Mouse (Mus musculus) thymus, adult 2 months (tissue): ENCODE measurements at regions not wholly inside any gene's neighbourhood (a gene's known extent, or its start where the extent isn't known, plus 50 kb on each side); places are given as distances from the start of the nearest gene placed in this dataset.

ENCODE experiments used
- DNase-seq: peaks from one replicate; pipeline ENCODE4 v3.0.0; 2021
- H3K27ac ChIP-seq: fragments of 200-500 bp; 2 replicates; pipeline ENCODE4 v1.5.1; 2012; ENCODE audit warnings: low read length, control low read depth; ENCODE audit not compliant: control insufficient read depth, insufficient read depth
- H3K27me3 ChIP-seq: fragments of 200-500 bp; 2 replicates; pipeline ENCODE4 v1.6.1; 2012; ENCODE audit warnings: mild to moderate bottlenecking, low read length, moderate library complexity, mixed read lengths; ENCODE audit not compliant: control insufficient read depth, insufficient read depth
- H3K36me3 ChIP-seq: fragments of 200-500 bp; 2 replicates; pipeline ENCODE4 v1.6.1; 2012; ENCODE audit warnings: mild to moderate bottlenecking, low read length, moderate library complexity; ENCODE audit not compliant: control insufficient read depth, insufficient read depth
- H3K4me1 ChIP-seq: fragments of 200-500 bp; replicated peaks from 2 replicates; pipeline ENCODE4 v1.6.1; 2012; ENCODE audit warnings: low read length; ENCODE audit not compliant: control insufficient read depth, insufficient read depth
- H3K4me3 ChIP-seq: fragments of 200-500 bp; 2 replicates; pipeline ENCODE4 v1.5.1; 2012; ENCODE audit warnings: mild to moderate bottlenecking, low read length, control low read depth, moderate library complexity; ENCODE audit not compliant: control insufficient read depth, insufficient read depth
- CTCF ChIP-seq: fragments of 200-500 bp; IDR thresholded peaks from 2 replicates; pipeline ENCODE4 v1.5.1; 2012; ENCODE audit warnings: mild to moderate bottlenecking, control low read depth, low read length, moderate library complexity, borderline replicate concordance; ENCODE audit not compliant: control insufficient read depth, poor library complexity, insufficient read depth; ENCODE audit errors: extremely low read depth
- POLR2A ChIP-seq: fragments of 200-500 bp; IDR thresholded peaks from 2 replicates; pipeline ENCODE4 v1.6.1; 2012; ENCODE audit warnings: mild to moderate bottlenecking, low read length, control low read depth, moderate library complexity; ENCODE audit not compliant: control insufficient read depth, poor library complexity, insufficient read depth; ENCODE audit errors: extremely low read depth
- WGBS: fragments of 180-500 bp; shearing (Covaris S2); methylation state at CpG from one replicate; pipeline ENCODE4 v1.1.7; 2018; 5-methylcytosine and 5-hydroxymethylcytosine counted together

DNA sequence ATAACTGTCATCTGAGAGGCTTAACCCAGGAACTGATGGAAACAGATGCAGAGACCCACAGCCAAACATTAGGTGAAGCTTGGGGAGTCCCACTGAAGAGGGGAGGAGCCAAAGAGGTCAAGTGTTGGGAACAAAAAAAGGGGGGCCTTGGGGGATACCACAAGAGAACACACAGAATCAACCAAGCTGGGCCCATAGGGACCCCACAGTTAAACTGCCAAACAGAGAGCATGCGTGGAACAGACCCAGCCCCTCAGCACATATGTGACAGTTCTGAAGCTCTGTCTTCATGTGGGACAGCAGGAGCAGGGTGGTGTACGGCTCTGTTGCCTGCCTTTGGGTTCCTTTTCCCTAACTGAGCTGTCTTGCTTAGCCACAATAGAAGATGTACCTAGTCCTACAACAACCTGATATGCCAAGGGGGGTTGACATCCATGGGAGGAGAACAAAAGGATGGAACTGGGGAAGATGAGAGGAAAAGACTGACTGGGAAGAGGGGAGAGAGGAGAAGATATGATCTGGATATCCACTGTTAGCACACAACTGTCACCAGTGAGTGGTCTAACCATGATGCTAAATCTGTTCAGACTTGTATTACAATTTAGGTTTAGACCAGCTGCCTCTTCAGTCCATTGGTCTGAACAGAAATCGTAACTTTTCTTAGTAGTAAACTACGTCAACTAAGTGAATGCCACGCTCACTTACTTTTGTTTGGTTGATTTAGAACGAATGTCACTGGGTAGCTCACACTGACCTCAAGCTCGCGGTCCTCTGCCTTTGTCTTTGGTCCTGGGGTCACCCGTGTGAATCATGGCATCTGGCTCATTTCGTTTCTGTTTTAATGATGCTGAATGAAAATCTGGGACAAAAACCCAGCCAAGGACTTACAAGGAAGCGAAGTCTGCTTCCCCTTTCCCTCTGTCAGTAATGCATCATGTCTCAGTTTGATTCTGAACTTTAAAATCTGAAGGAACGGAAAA lies 83.3 kb upstream of the Ralgps2 start:
- no peak overlapping the region for H3K27ac ChIP-seq
- no peaks in the 10 kb centered on the region for H3K27me3 ChIP-seq
- no peak for DNase-seq
- H3K4me1 ChIP-seq, result peaks cover 11% of the 10 kb centered on the region
- 81% methylated on average over 12 of the region's 12 CpGs for WGBS
- TF ChIP-seq CTCF (no peak), POLR2A (no peak)
- H3K36me3 ChIP-seq, result no peaks in the 10 kb centered on the region
- no peak overlapping the region for H3K4me3 ChIP-seq

DNA sequence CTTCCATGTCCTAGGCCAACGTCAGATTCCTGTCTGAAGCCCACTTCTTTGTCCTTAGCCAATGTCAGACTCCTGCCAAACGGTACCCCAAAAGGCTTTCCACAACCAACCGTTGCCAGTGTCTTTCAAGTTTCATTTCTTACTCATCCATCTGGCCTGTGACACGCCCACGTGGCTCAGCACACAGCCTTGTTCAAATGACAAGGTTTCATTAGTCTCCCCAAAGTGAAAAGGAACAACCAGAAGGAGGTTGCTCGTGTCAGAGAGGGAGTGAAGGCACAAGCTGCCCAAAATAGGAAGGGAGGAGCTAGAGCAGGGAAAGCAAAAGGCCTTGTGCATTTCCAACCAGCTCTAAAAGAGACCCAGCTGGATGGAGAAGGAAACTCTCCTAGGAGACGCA lies 80.5 kb upstream of the Ralgps2 start:
- WGBS, result 15% methylated on average over 7 of the region's 7 CpGs
- DNase-seq, result no peak
- Histone ChIP-seq H3K4me3 (no peak overlapping the region), H3K36me3 (no peaks in the 10 kb centered on the region), H3K27me3 (no peaks in the 10 kb centered on the region), H3K27ac (no peak overlapping the region), H3K4me1 (peaks cover 30% of the 10 kb centered on the region)
- TF ChIP-seq POLR2A (no peak), CTCF (no peak)

DNA sequence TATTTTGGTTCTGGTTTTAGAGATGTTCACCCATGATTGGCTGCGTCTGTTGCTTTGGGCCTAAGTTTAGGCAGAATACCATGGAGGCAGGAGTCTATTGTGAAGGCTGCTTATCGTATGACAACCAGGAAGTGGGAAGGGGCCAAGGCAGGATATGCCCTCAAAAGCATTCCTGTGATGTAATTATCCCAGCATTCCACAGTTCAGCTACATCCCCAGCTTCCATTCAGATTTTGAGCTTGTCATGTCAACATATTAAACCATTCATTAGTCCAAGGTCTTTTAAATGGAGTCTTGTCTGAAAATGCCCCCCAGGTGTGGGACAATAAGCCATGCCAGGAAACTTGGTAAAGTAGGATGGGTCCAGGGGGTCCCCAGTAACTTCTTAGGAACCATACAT lies 79.3 kb upstream of the Ralgps2 start:
- Histone ChIP-seq H3K4me3 (no peak overlapping the region), H3K36me3 (no peaks in the 10 kb centered on the region), H3K4me1 (peaks cover 34% of the 10 kb centered on the region), H3K27ac (no peak overlapping the region), H3K27me3 (no peaks in the 10 kb centered on the region)
- 62% methylated on average over 2 of the region's 2 CpGs for WGBS
- TF ChIP-seq POLR2A (no peak), CTCF (no peak)
- DNase-seq, result no peak

DNA sequence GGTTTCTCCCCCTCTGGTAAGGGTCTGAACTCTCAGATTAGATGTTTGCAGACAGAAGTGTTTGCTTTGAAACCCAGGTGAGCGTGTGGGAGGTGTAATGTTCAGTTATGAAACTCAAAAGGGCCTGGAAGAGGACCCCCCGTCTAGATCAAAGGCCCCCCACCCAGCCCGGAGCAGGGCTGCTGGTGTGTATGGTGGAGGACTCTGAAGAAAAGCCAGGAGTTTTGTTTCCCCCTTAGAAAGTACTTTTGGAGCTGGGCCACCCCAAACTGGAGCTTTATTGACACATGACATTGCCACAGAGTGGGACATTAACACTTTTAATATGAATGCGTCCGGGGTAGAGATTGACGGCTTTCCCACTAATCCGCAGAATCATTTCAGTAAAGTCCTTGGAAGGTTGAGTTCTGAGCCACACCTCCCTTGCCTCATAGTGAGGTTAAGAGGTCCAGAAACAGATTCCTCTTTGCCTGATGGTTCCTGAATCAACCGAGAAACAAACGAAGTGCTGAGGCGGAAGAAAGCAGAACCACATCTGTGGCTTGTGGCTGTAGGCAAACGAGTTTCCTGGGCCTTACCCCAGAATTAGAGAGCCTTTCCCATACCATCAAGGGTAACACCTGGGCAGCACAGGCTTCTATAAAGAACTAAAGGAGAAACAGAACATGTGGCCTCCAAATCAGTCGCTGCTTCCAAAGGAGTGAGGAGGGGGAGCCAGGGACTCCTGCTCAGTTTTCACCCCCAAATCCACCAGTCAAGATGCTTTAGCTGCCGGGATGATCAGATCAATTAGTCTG lies 78.0 kb upstream of the Ralgps2 start:
- no peaks in the 10 kb centered on the region for H3K36me3 ChIP-seq
- TF ChIP-seq CTCF (no peak), POLR2A (no peak)
- WGBS, result 6% methylated on average over 13 of the region's 13 CpGs
- no peaks in the 10 kb centered on the region for H3K27me3 ChIP-seq
- peak; percentile 49 for DNase-seq
- peaks cover 34% of the 10 kb centered on the region for H3K4me1 ChIP-seq
- H3K4me3 ChIP-seq, result no peak overlapping the region
- H3K27ac ChIP-seq, result peak overlapping the region; percentile 45; the same call in 1 of the 2 replicates

DNA sequence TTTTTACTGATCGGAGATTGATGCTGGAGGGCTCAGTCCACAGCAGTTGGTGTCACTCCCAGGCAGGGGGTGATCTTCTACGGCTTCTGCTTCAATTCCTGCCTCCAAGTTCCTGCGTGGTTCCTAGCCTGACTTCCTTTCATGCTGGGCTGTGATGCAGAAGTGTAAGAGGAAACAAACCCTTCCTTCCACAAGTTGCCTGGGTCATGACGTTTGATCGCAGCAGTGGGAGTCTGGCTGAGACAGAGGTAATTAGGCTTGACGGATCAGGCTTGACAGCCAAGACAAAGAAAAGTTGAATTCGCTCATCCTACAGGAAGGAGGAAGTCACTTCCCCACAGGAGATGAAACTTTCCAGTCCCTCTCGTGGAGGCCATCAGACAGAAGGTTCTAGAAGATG lies 77.2 kb upstream of the Ralgps2 start:
- 45% methylated on average over 8 of the region's 8 CpGs for WGBS
- TF ChIP-seq CTCF (no peak), POLR2A (no peak)
- peaks cover 34% of the 10 kb centered on the region for H3K4me1 ChIP-seq
- no peak overlapping the region for H3K4me3 ChIP-seq
- no peak for DNase-seq
- no peak overlapping the region for H3K27ac ChIP-seq
- H3K36me3 ChIP-seq, result no peaks in the 10 kb centered on the region
- H3K27me3 ChIP-seq, result no peaks in the 10 kb centered on the region

DNA sequence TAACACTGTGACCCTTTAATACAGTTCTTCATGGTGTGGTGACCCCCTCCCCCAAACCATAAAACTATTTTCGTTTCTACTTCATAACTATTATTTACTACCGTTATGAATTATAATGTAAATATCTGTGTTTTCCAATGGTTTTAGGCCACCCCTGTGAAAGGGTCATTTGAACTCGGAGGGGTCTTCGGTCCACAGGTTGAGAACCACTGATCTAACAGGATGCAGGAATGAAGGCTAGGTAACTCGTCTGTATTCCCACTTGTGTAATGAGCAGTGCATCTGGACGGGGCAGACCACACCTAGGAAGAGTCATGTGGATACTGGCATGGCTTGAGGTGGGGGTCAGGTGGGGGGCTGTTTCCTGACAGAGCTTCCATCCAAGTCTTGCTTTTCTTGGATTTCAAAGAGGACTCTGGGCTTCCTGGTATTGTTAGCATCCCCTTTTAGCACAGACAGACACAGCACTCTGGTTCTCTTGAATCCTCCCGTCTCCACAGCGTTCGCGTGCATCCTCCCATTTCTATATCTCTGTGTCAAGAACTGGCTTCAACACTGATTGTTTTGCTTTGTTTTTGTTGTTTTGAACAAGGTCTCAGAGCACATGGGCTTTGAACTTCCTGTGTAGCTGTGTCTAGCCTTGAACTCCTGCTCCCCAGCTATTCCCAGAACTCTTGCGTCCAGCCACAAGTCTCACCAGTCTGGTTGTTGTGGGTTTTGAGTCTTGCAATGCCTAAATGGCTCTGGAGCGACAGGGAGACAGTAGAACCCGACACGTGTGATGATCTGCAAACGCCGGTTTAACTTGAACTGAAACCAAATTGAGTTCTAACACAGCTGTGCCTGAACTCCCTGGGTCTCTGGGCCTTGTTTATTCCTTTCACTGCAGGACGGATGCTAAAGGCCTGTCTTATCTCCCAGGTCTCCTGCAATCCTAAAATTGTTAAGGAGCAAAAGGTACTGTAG lies 75.4 kb upstream of the Ralgps2 start:
- WGBS, result 59% methylated on average over 17 of the region's 17 CpGs
- Histone ChIP-seq H3K27ac (no peak overlapping the region), H3K4me3 (no peak overlapping the region), H3K36me3 (no peaks in the 10 kb centered on the region), H3K27me3 (no peaks in the 10 kb centered on the region), H3K4me1 (peaks cover 31% of the 10 kb centered on the region)
- no peak for TF ChIP-seq POLR2A
- TF ChIP-seq CTCF, result no peak
- DNase-seq, result no peak
